Comparison of ENCODE assay signal across 21 mouse cellular contexts in the genomic region with DNA sequence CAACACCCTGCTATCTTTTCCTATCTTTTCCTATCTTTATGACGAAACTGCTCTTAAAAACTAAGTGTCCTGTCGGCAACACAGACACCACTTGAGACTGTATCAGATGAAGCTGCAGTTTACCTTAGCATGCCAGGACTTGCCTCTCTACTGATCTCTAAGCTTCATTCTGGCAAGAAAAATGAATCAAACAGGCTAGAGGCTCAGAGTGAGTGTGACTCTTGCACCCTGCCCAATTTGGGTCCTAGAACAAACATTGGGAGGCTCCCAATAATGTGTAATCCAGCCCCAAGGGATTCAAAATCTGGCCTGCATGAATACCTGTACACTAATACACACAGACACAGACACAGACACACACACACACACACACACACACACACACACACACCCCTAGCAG.
A peak's percentile ranks its signal among the peaks of the same experiment; 100 is the strongest.
DNase-seq lines count a peak whose midpoint lies in the region; ATAC-seq and TF ChIP-seq lines count a peak whose summit lies in the region.
"Had no signal": no experiment of that assay in that cellular context is flagged by ENCODE, and none has a peak within 500 bp of the region (broad histone marks: within the 10 kb centered on the region; RNA-seq: fewer than 3 reads in every experiment).

No protein-coding gene starts in this region.

- H3K4me3 ChIP-seq in embryonic facial prominence, embryonic 14.5 days (ENCODE audit: low read depth, low read length), result no peak overlapping the region
- no peak overlapping the region for H3K4me3 ChIP-seq in embryonic facial prominence, embryonic 10.5 days
- no peak overlapping the region for H3K4me3 ChIP-seq in kidney, adult 2 months (ENCODE audit: insufficient read depth, low read depth, low read length)
- H3K4me3 ChIP-seq: embryonic facial prominence, embryonic 13.5 days; forebrain, embryonic 10.5 days; forebrain, embryonic 12.5 days; forebrain, embryonic 15.5 days had no signal

- no peaks in the 10 kb centered on the region for H3K27me3 ChIP-seq in embryonic facial prominence, embryonic 14.5 days (replicated peaks; ENCODE audit: control insufficient read depth, insufficient read depth, low read length)
- H3K27me3 ChIP-seq in embryonic facial prominence, embryonic 10.5 days (replicated peaks; ENCODE audit: low read depth, poor library complexity, severe bottlenecking), result no peaks in the 10 kb centered on the region
- H3K27me3 ChIP-seq in kidney, adult 2 months (replicated peaks; ENCODE audit: control insufficient read depth, insufficient read depth, low read length), result no peaks in the 10 kb centered on the region
- H3K27me3 ChIP-seq: CH12.LX; embryonic facial prominence, embryonic 13.5 days; forebrain, embryonic 15.5 days had no signal

- no peak for ATAC-seq in embryonic facial prominence, embryonic 14.5 days (ENCODE audit: low read depth)
- ATAC-seq: CD4-positive, CD25-positive, alpha-beta regulatory T cell, adult 4 months; forebrain, embryonic 15.5 days had no signal

- no peaks in the 10 kb centered on the region for H3K36me3 ChIP-seq in embryonic facial prominence, embryonic 14.5 days (ENCODE audit: control insufficient read depth, insufficient read depth, low read length)
- H3K36me3 ChIP-seq in embryonic facial prominence, embryonic 10.5 days (replicated peaks), result no peaks in the 10 kb centered on the region
- no peaks in the 10 kb centered on the region for H3K36me3 ChIP-seq in kidney, adult 2 months (ENCODE audit: control insufficient read depth, insufficient read depth, low read length)
- H3K36me3 ChIP-seq: embryonic facial prominence, embryonic 13.5 days; forebrain, embryonic 10.5 days; forebrain, embryonic 12.5 days; forebrain, embryonic 15.5 days had no signal

- H3K4me2 ChIP-seq in embryonic facial prominence, embryonic 14.5 days (ENCODE audit: low read depth, low read length), result no peak overlapping the region
- H3K4me2 ChIP-seq: embryonic facial prominence, embryonic 13.5 days; forebrain, embryonic 12.5 days; forebrain, embryonic 15.5 days had no signal

- H3K27ac ChIP-seq in embryonic facial prominence, embryonic 14.5 days (replicated peaks; ENCODE audit: low read depth, low read length), result no peak overlapping the region
- H3K27ac ChIP-seq in embryonic facial prominence, embryonic 10.5 days (replicated peaks), result no peak overlapping the region
- H3K27ac ChIP-seq in kidney, adult 2 months (ENCODE audit: insufficient read depth, low read depth, low read length), result no peak overlapping the region
- H3K27ac ChIP-seq: embryonic facial prominence, embryonic 13.5 days; forebrain, embryonic 10.5 days; forebrain, embryonic 15.5 days had no signal

- no peaks in the 10 kb centered on the region for H3K9me3 ChIP-seq in embryonic facial prominence, embryonic 14.5 days (ENCODE audit: control insufficient read depth, low read length)
- H3K9me3 ChIP-seq in embryonic facial prominence, embryonic 10.5 days, result no peaks in the 10 kb centered on the region
- H3K9me3 ChIP-seq: embryonic facial prominence, embryonic 13.5 days; forebrain, embryonic 10.5 days; forebrain, embryonic 12.5 days; forebrain, embryonic 15.5 days had no signal

- peaks cover 19% of the 10 kb centered on the region for H3K4me1 ChIP-seq in embryonic facial prominence, embryonic 14.5 days (ENCODE audit: control insufficient read depth, insufficient read depth, low read length)
- peaks cover 49% of the 10 kb centered on the region for H3K4me1 ChIP-seq in embryonic facial prominence, embryonic 10.5 days
- H3K4me1 ChIP-seq in kidney, adult 2 months (ENCODE audit: control insufficient read depth, insufficient read depth, low read length), result no peaks in the 10 kb centered on the region

- no peak for TF ChIP-seq POLR2A in kidney, adult 2 months (IDR thresholded peaks at IDR 0.05; ENCODE audit: low read depth, low read length)

- DNase-seq in embryonic facial prominence, embryonic 14.5 days (ENCODE audit: low spot score), result peak; percentile 43
- no peak for DNase-seq in embryonic facial prominence, embryonic 10.5 days (ENCODE audit: low spot score)
- DNase-seq in heart, adult 11 months, result peak; percentile 35
- DNase-seq in heart, adult 9 months (ENCODE audit: low spot score in 2 of 2), result no peak
- peak; percentile 58 for DNase-seq in gonadal fat pad, adult 2 months (ENCODE audit: low read depth)
- no peak for DNase-seq in kidney, adult 2 months
- DNase-seq: adrenal gland, adult 2 months; adrenal gland, postnatal 10 days; adrenal gland, postnatal 36 days; B cell, adult 2 months; cerebellum, adult 11-12 months; cerebellum, adult 2 months; cerebellum, adult 9-10 months; cerebellum, postnatal 10 days; cerebellum, postnatal 25 days had no signal

- no peak for TF ChIP-seq CTCF in kidney, adult 2 months (conservative IDR thresholded peaks at IDR 0.05; ENCODE audit: insufficient read depth, insufficient read length, low read depth, low read length)

- 79% methylated on average over 2 of the region's 2 CpGs for WGBS in embryonic facial prominence, embryonic 14.5 days
- 82% methylated on average over 2 of the region's 2 CpGs for WGBS in embryonic facial prominence, embryonic 10.5 days
- WGBS in kidney, adult 2 months, result 91% methylated on average over 2 of the region's 2 CpGs

- H3K9ac ChIP-seq in embryonic facial prominence, embryonic 14.5 days (ENCODE audit: low read depth, low read length), result no peak overlapping the region
- H3K9ac ChIP-seq: embryonic facial prominence, embryonic 13.5 days; forebrain, embryonic 12.5 days; forebrain, embryonic 15.5 days had no signal

Comparison
In these comparisons a context has a peak if more than half of its experiments do, and no peak if none do; other contexts are left out.
1. DNase-seq: peak in embryonic facial prominence, embryonic 14.5 days (single experiment), heart, adult 11 months (single experiment) and gonadal fat pad, adult 2 months (single experiment); none in embryonic facial prominence, embryonic 10.5 days (single experiment), heart, adult 9 months (0 of 2) and kidney, adult 2 months (single experiment).